Mouse (Mus musculus): Measurements from ENCODE around the gene Rnf166.

DNA sequence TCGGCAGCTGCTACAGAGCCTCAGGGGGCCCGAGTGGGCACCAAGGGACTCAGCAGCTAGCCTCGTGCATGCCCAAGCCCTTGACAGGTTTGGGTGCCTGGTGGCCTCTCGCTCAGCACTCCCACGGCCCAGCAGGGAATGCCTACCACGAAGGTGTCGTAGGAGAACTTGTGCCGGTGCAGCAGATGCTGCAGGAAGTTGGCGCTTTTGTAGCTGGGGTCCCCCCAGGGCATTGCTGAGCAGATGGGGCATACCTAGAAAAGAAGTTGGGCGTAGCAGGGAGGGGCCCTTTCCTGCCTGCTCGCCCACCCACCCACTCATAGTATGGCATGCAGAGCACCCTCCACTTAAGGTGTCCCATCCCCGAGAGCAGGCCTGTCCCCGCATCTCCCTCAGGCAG, 8.0 kb downstream of the Rnf166 start:
- TF ChIP-seq POLR2A (IDR thresholded peaks at IDR 0.05; ENCODE audit: insufficient read depth, low read length): no peak
- no peak for TF ChIP-seq CTCF (IDR thresholded peaks at IDR 0.05; ENCODE audit: low read depth, low read length)
